Mouse (Mus musculus) activated CD4-positive, CD25-positive, alpha-beta regulatory T cell, adult 4 months (primary cell): Measurements from ENCODE around the gene Nmi. TPM values are rescaled to one million over a fixed set of nuclear protein-coding genes. Genes with fewer than 3 reads are reported as not detected.
"Not testable (repeated sequence)": the region's sequence is repeated elsewhere in the genome, so short reads cannot be mapped to it uniquely, and the experiment has no call there.

Source experiments
- ATAC-seq: one replicate; pipeline ENCODE4 v1.8.0; 2017
- polyA plus RNA-seq, 2 experiments: library from polyadenylated mRNA; unstranded; fragments of 100-300 nt; shearing (Covaris generic); gene quantifications; one replicate each; pipeline ENCODE4 v1.2.1; 2017

The Nmi gene
- 100 to 1,000 TPM; 177 to 205 TPM for polyA plus RNA-seq

GRCm38 (mm10) chr2:51973410-51973968, at the start of gene Nmi:
Gene Nmi (minus strand): TSS chr2:51973494.
- peak; percentile 3 for ATAC-seq

- ATAC-seq = no peak
Measured at GRCm38 (mm10) chr2:52016361-52016760, 43.1 kb upstream of the Nmi start.

- ATAC-seq = no peak
Measured at GRCm38 (mm10) chr2:52013306-52013820, 40.1 kb upstream of the Nmi start.

- not testable (repeated sequence) for ATAC-seq
Measured at GRCm38 (mm10) chr2:52011820-52012219, 38.5 kb upstream of the Nmi start.

- no peak for ATAC-seq
Measured at GRCm38 (mm10) chr2:52006380-52006779, 33.1 kb upstream of the Nmi start.

GRCm38 (mm10) chr2:52002299-52002698, 29.0 kb upstream of the Nmi start:
- not testable (repeated sequence) for ATAC-seq

- no peak for ATAC-seq
Measured at GRCm38 (mm10) chr2:52001521-52001920, 28.2 kb upstream of the Nmi start.

GRCm38 (mm10) chr2:51999996-52000395, 26.7 kb upstream of the Nmi start:
- no peak for ATAC-seq

GRCm38 (mm10) chr2:51991447-51991846, 18.2 kb upstream of the Nmi start:
- no peak for ATAC-seq

GRCm38 (mm10) chr2:51989559-51989958, 16.3 kb upstream of the Nmi start:
- ATAC-seq = no peak

- no peak for ATAC-seq
Measured at GRCm38 (mm10) chr2:51986695-51987094, 13.4 kb upstream of the Nmi start.

GRCm38 (mm10) chr2:51986157-51986556, 12.9 kb upstream of the Nmi start:
- no peak for ATAC-seq

- ATAC-seq = no peak
Measured at GRCm38 (mm10) chr2:51985241-51985640, 11.9 kb upstream of the Nmi start.

- peak; percentile 52 for ATAC-seq
Measured at GRCm38 (mm10) chr2:51982288-51982687, 9.0 kb upstream of the Nmi start.

- ATAC-seq = no peak
Measured at GRCm38 (mm10) chr2:51981630-51982029, 8.3 kb upstream of the Nmi start.

GRCm38 (mm10) chr2:51972641-51973409, 469 bp downstream of the Nmi start:
- ATAC-seq = peak; percentile 94

- ATAC-seq = peak; percentile 63
Measured at GRCm38 (mm10) chr2:51972142-51972541, 1.2 kb downstream of the Nmi start.

- no peak for ATAC-seq
Measured at GRCm38 (mm10) chr2:51970897-51971296, 2.4 kb downstream of the Nmi start.

- ATAC-seq = no peak
Measured at GRCm38 (mm10) chr2:51967288-51967687, 6.0 kb downstream of the Nmi start.

GRCm38 (mm10) chr2:51953648-51954204, 19.6 kb downstream of the Nmi start:
- ATAC-seq = no peak

GRCm38 (mm10) chr2:51950876-51951275, 22.4 kb downstream of the Nmi start:
- no peak for ATAC-seq

GRCm38 (mm10) chr2:51948105-51948830, 25.0 kb downstream of the Nmi start:
- ATAC-seq = no peak

- ATAC-seq = peak; percentile 44
Measured at GRCm38 (mm10) chr2:51945812-51946211, 27.5 kb downstream of the Nmi start.
